Comparison of ENCODE assay signal across 9 mouse cellular contexts in the genomic region with DNA sequence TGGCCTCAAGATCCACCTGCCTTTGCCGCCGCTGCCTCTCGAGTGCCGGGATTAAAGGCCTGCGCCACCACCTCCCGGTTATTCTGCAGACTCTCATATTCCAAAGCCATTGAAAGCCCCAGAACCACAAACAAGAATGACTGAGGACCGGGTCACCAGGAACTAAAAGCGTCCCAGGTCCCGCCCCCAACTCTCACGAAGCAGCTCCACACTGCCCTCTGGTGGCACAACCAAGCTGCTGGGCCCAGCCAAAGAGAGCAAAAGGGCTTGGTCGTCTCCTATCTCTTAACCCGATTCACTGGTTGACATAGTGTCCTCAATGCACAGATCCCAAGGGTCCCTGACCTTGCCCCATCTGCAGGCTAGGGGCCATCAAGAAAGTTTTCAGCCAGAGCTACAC. TPM values are rescaled to one million over a fixed set of nuclear protein-coding genes. Genes with fewer than 3 reads are reported as not detected.
DNase-seq lines count a peak whose midpoint lies in the region; ATAC-seq and TF ChIP-seq lines count a peak whose summit lies in the region.
"Had no signal": no experiment of that assay in that cellular context is flagged by ENCODE, and none has a peak within 500 bp of the region (broad histone marks: within the 10 kb centered on the region; RNA-seq: fewer than 3 reads in every experiment).

No protein-coding gene starts in this region.

- peaks cover 58% of the 10 kb centered on the region for H3K4me1 ChIP-seq in E14TG2a.4 (replicated peaks; ENCODE audit: low read depth, low read length)
- peaks cover 32% of the 10 kb centered on the region for H3K4me1 ChIP-seq in forebrain, embryonic 13.5 days
- H3K4me1 ChIP-seq in liver, postnatal 0 days (ENCODE audit: insufficient read depth) = peaks cover 17% of the 10 kb centered on the region
- peaks cover 23% of the 10 kb centered on the region for H3K4me1 ChIP-seq in neural tube, embryonic 12.5 days
- H3K4me1 ChIP-seq in stomach, embryonic 16.5 days (ENCODE audit: control insufficient read depth, insufficient read depth, low read length) = peaks cover 28% of the 10 kb centered on the region

- TF ChIP-seq EP300 in liver, postnatal 0 days (IDR thresholded peaks at IDR 0.05; ENCODE audit: low read depth) = no peak

- H3K9ac ChIP-seq in forebrain, embryonic 13.5 days = no peak overlapping the region
- H3K9ac ChIP-seq in liver, postnatal 0 days (replicated peaks) = no peak overlapping the region; the same call in 1 of the 2 replicates
- no peak overlapping the region for H3K9ac ChIP-seq in neural tube, embryonic 12.5 days
- peak overlapping the region; percentile 52 for H3K9ac ChIP-seq in stomach, embryonic 16.5 days (ENCODE audit: low read length)

- H3K27ac ChIP-seq in forebrain, embryonic 13.5 days = no peak overlapping the region
- peak overlapping the region; percentile 34 for H3K27ac ChIP-seq in liver, postnatal 0 days (ENCODE audit: low read depth)
- H3K27ac ChIP-seq in neural tube, embryonic 12.5 days = no peak overlapping the region
- peak overlapping the region; percentile 69 for H3K27ac ChIP-seq in stomach, embryonic 16.5 days (ENCODE audit: low read length)

- DNase-seq in heart, postnatal 25 days (ENCODE audit: low spot score) = peak; percentile 76
- DNase-seq in large intestine, adult 2 months (ENCODE audit: low read depth, low spot score) = peak; percentile 86
- peak; percentile 93 for DNase-seq in liver, postnatal 0 days

- TF ChIP-seq CTCF in E14TG2a.4 (conservative IDR thresholded peaks at IDR 0.05; ENCODE audit: low read length) = peak; percentile 95
- peak; percentile 96 for TF ChIP-seq CTCF in liver, postnatal 0 days (IDR thresholded peaks at IDR 0.05; ENCODE audit: low read depth)

- intact Hi-C loops in heart, postnatal 25 days (cut with DNase I) = loop anchor here (2.0 kb wide), 2 partner anchors 16 to 70 kb away; no protein-coding TSS in a partner anchor

- peak overlapping the region; percentile 48 for H3K4me3 ChIP-seq in E14TG2a.4 (replicated peaks; ENCODE audit: low read length)
- H3K4me3 ChIP-seq in forebrain, embryonic 13.5 days = peak overlapping the region; percentile 32
- peak overlapping the region; percentile 41 for H3K4me3 ChIP-seq in liver, postnatal 0 days (ENCODE audit: low read depth, low read length)
- H3K4me3 ChIP-seq in neural tube, embryonic 12.5 days = peak overlapping the region; percentile 17; the same call in 1 of the 2 replicates
- H3K4me3 ChIP-seq in stomach, embryonic 16.5 days (replicated peaks; ENCODE audit: low read length) = peak overlapping the region; percentile 40

- H3K9me3 ChIP-seq in E14TG2a.4 (ENCODE audit: low read length) = no peaks in the 10 kb centered on the region
- no peaks in the 10 kb centered on the region for H3K9me3 ChIP-seq in forebrain, embryonic 13.5 days (replicated peaks)
- H3K9me3 ChIP-seq in liver, postnatal 0 days (ENCODE audit: low read length) = no peaks in the 10 kb centered on the region
- no peaks in the 10 kb centered on the region for H3K9me3 ChIP-seq in neural tube, embryonic 12.5 days
- H3K9me3 ChIP-seq in stomach, embryonic 16.5 days (replicated peaks; ENCODE audit: control insufficient read depth, low read length) = no peaks in the 10 kb centered on the region

- peak overlapping the region; percentile 59 for H3K4me2 ChIP-seq in forebrain, embryonic 13.5 days
- H3K4me2 ChIP-seq in liver, postnatal 0 days (ENCODE audit: low read depth, low read length) = peak overlapping the region; percentile 79
- peak overlapping the region; percentile 54 for H3K4me2 ChIP-seq in neural tube, embryonic 12.5 days (replicated peaks)
- peak overlapping the region; percentile 62 for H3K4me2 ChIP-seq in stomach, embryonic 16.5 days (ENCODE audit: low read depth, low read length)

- peaks cover 53% of the 10 kb centered on the region for H3K27me3 ChIP-seq in E14TG2a.4 (ENCODE audit: insufficient read depth, low read length)
- peaks cover 63% of the 10 kb centered on the region for H3K27me3 ChIP-seq in forebrain, embryonic 13.5 days
- H3K27me3 ChIP-seq in liver, postnatal 0 days (ENCODE audit: insufficient read depth, low read length) = peaks cover 55% of the 10 kb centered on the region
- peaks cover 47% of the 10 kb centered on the region for H3K27me3 ChIP-seq in neural tube, embryonic 12.5 days (replicated peaks)
- H3K27me3 ChIP-seq in stomach, embryonic 16.5 days (ENCODE audit: control insufficient read depth, insufficient read depth, low read length) = peaks cover 46% of the 10 kb centered on the region

- 0 out of 2 replicates have a peak, but pooled peaks have one; percentile 26 for ATAC-seq in cerebellum, adult (ENCODE audit: insufficient number of reproducible peaks, low FRiP score, low TSS enrichment)
- ATAC-seq in forebrain, embryonic 13.5 days = no peak
- ATAC-seq in liver, postnatal 0 days = peak; percentile 78
- no peak for ATAC-seq in neural tube, embryonic 12.5 days (ENCODE audit: low FRiP score, low read depth)
- ATAC-seq in stomach, embryonic 16.5 days (ENCODE audit: insufficient read depth, low FRiP score) = peak; percentile 33; the same call in 1 of the 2 replicates

- WGBS in forebrain, embryonic 13.5 days = under 1% methylated on average over 12 of the region's 12 CpGs
- WGBS in large intestine, adult 2 months = under 1% methylated on average over 12 of the region's 12 CpGs
- WGBS in liver, postnatal 0 days (ENCODE audit: insufficient replicate concordance) = under 1% methylated on average over 12 of the region's 12 CpGs
- 1% methylated on average over 12 of the region's 12 CpGs for WGBS in neural tube, embryonic 12.5 days
- WGBS in stomach, embryonic 16.5 days = under 1% methylated on average over 12 of the region's 12 CpGs

- no peaks in the 10 kb centered on the region for H3K36me3 ChIP-seq in E14TG2a.4 (ENCODE audit: insufficient read depth, low read length)
- no peaks in the 10 kb centered on the region for H3K36me3 ChIP-seq in forebrain, embryonic 13.5 days (ENCODE audit: poor library complexity, severe bottlenecking)
- no peaks in the 10 kb centered on the region for H3K36me3 ChIP-seq in liver, postnatal 0 days (replicated peaks; ENCODE audit: insufficient read depth, low read length)
- no peaks in the 10 kb centered on the region for H3K36me3 ChIP-seq in neural tube, embryonic 12.5 days
- no peaks in the 10 kb centered on the region for H3K36me3 ChIP-seq in stomach, embryonic 16.5 days (ENCODE audit: control insufficient read depth, insufficient read depth, low read length)

RNA-seq across cellular contexts. Expression of a gene that starts 3.9 kb away (rescaled TPM):
- 1.5 and 2.9 TPM in 2 replicates for polyA plus RNA-seq in forebrain, embryonic 13.5 days (2015; fragmentation: Nextera tagmentation; extraction: Ambion mirVana)
- total RNA-seq in heart, postnatal 25 days (2021) = 1 to 10 TPM; 2.2 to 4.3 TPM
- 6.5 and 7.9 TPM in 2 replicates for polyA plus RNA-seq in large intestine, adult 2 months (2012; rRNA removed)
- 0.34 TPM in 1 of 2 replicates, not detected in the other for polyA plus RNA-seq in liver, postnatal 0 days (2015; fragmentation: Nextera tagmentation; extraction: Ambion mirVana)
- 2.5 and 3.7 TPM in 2 replicates for polyA plus RNA-seq in neural tube, embryonic 12.5 days (2016; fragmentation: Nextera tagmentation; extraction: Ambion mirVana)
- polyA plus RNA-seq in stomach, embryonic 16.5 days (2015; fragmentation: Nextera tagmentation; extraction: Ambion mirVana) = 0.50 and 0.75 TPM in 2 replicates

RNA-seq across cellular contexts. Expression of a gene that starts 14.5 kb away (rescaled TPM):
- polyA plus RNA-seq in forebrain, embryonic 13.5 days (2015; fragmentation: Nextera tagmentation; extraction: Ambion mirVana) = 0.27 TPM in 1 of 2 replicates, not detected in the other
- total RNA-seq in heart, postnatal 25 days (2021) = 1 to 10 TPM; 2.5 to 4.0 TPM
- polyA plus RNA-seq in large intestine, adult 2 months (2012; rRNA removed) = 5.1 and 5.2 TPM in 2 replicates
- 0.07 and 0.08 TPM in 2 replicates for polyA plus RNA-seq in liver, postnatal 0 days (2015; fragmentation: Nextera tagmentation; extraction: Ambion mirVana)
- polyA plus RNA-seq in neural tube, embryonic 12.5 days (2016; fragmentation: Nextera tagmentation; extraction: Ambion mirVana) = 0.29 and 0.66 TPM in 2 replicates
- polyA plus RNA-seq in stomach, embryonic 16.5 days (2015; fragmentation: Nextera tagmentation; extraction: Ambion mirVana) = 7.9 and 12.6 TPM in 2 replicates

RNA-seq across cellular contexts. Expression of a gene that starts 24.3 kb away (rescaled TPM):
- polyA plus RNA-seq in forebrain, embryonic 13.5 days (2015; fragmentation: Nextera tagmentation; extraction: Ambion mirVana) = 0.26 and 0.39 TPM in 2 replicates
- total RNA-seq in heart, postnatal 25 days (2021) = not detected
- 38.0 and 38.5 TPM in 2 replicates for polyA plus RNA-seq in large intestine, adult 2 months (2012; rRNA removed)
- polyA plus RNA-seq in liver, postnatal 0 days (2015; fragmentation: Nextera tagmentation; extraction: Ambion mirVana) = 5.5 and 5.9 TPM in 2 replicates
- polyA plus RNA-seq in neural tube, embryonic 12.5 days (2016; fragmentation: Nextera tagmentation; extraction: Ambion mirVana) = 1.1 and 1.5 TPM in 2 replicates
- 33.7 and 39.0 TPM in 2 replicates for polyA plus RNA-seq in stomach, embryonic 16.5 days (2015; fragmentation: Nextera tagmentation; extraction: Ambion mirVana)

RNA-seq across cellular contexts. Expression of a gene that starts 51.4 kb away (rescaled TPM):
- polyA plus RNA-seq in forebrain, embryonic 13.5 days (2015; fragmentation: Nextera tagmentation; extraction: Ambion mirVana) = 311 and 312 TPM in 2 replicates
- total RNA-seq in heart, postnatal 25 days (2021) = 10 to 100 TPM; 66.9 to 67.9 TPM
- polyA plus RNA-seq in large intestine, adult 2 months (2012; rRNA removed) = 34.0 and 34.5 TPM in 2 replicates
- polyA plus RNA-seq in liver, postnatal 0 days (2015; fragmentation: Nextera tagmentation; extraction: Ambion mirVana) = 118 and 129 TPM in 2 replicates
- polyA plus RNA-seq in neural tube, embryonic 12.5 days (2016; fragmentation: Nextera tagmentation; extraction: Ambion mirVana) = 335 and 339 TPM in 2 replicates
- 194 and 218 TPM in 2 replicates for polyA plus RNA-seq in stomach, embryonic 16.5 days (2015; fragmentation: Nextera tagmentation; extraction: Ambion mirVana)

RNA-seq across cellular contexts. Expression of a gene that starts 58.7 kb away (rescaled TPM):
- not detected in 2 replicates for polyA plus RNA-seq in forebrain, embryonic 13.5 days (2015; fragmentation: Nextera tagmentation; extraction: Ambion mirVana)
- 10 to 100 TPM; 18.1 to 20.0 TPM for total RNA-seq in heart, postnatal 25 days (2021)
- 0.19 and 1.5 TPM in 2 replicates for polyA plus RNA-seq in large intestine, adult 2 months (2012; rRNA removed)
- 32.7 and 44.1 TPM in 2 replicates for polyA plus RNA-seq in liver, postnatal 0 days (2015; fragmentation: Nextera tagmentation; extraction: Ambion mirVana)
- polyA plus RNA-seq in neural tube, embryonic 12.5 days (2016; fragmentation: Nextera tagmentation; extraction: Ambion mirVana) = not detected in 2 replicates
- 6.6 and 7.2 TPM in 2 replicates for polyA plus RNA-seq in stomach, embryonic 16.5 days (2015; fragmentation: Nextera tagmentation; extraction: Ambion mirVana)
- polyA plus RNA-seq: frontal cortex, adult 2 months had no signal

Comparison
In these comparisons a context has a peak if more than half of its experiments do, and no peak if none do; other contexts are left out.
1. ATAC-seq: peak in cerebellum, adult (single experiment), liver, postnatal 0 days (single experiment) and stomach, embryonic 16.5 days (single experiment); none in forebrain, embryonic 13.5 days (single experiment) and neural tube, embryonic 12.5 days (single experiment).
2. H3K27ac ChIP-seq: peak in liver, postnatal 0 days (single experiment) and stomach, embryonic 16.5 days (single experiment); none in forebrain, embryonic 13.5 days (single experiment) and neural tube, embryonic 12.5 days (single experiment).
3. Peak in every context shown above with its lines, with median percentiles within 50 percentile points of each other: H3K4me3 ChIP-seq, H3K4me2 ChIP-seq and DNase-seq.